Mouse (Mus musculus): ENCODE results near the gene Gm20388. TPM values are rescaled to one million over a fixed set of nuclear protein-coding genes. Genes with fewer than 3 reads are reported as not detected.
A peak's percentile ranks its signal among the peaks of the same experiment; 100 is the strongest.

The Gm20388 gene
- total RNA-seq, 2 experiments from 2014 or later: 2.2 to 7.6 TPM

- no peak overlapping the region for H3K4me3 ChIP-seq
- H3K27ac ChIP-seq: no peak overlapping the region
- no peak for TF ChIP-seq CTCF (conservative IDR thresholded peaks at IDR 0.05)
- no peak for DNase-seq (ENCODE audit: low spot score in 2 of 2)
Observed at GRCm38 (mm10) chr8:121195970-121196369, 1285.3 kb downstream of the Gm20388 start.

GRCm38 (mm10) chr8:121196726-121197668, 1286.4 kb downstream of the Gm20388 start:
- no peak overlapping the region for H3K27ac ChIP-seq
- no peak overlapping the region for H3K4me3 ChIP-seq
- 0 out of 2 replicates have a peak, but pooled peaks have one; percentile 10 for TF ChIP-seq CTCF (conservative IDR thresholded peaks at IDR 0.05)
- no peak for DNase-seq (ENCODE audit: low spot score in 2 of 2)

GRCm38 (mm10) chr8:121200069-121200468, 1289.4 kb downstream of the Gm20388 start:
- TF ChIP-seq CTCF (conservative IDR thresholded peaks at IDR 0.05): no peak

GRCm38 (mm10) chr8:121200979-121201378, 1290.3 kb downstream of the Gm20388 start:
- DNase-seq (ENCODE audit: low spot score in 2 of 2): no peak
- no peak for TF ChIP-seq CTCF (conservative IDR thresholded peaks at IDR 0.05)
- no peak overlapping the region for H3K27ac ChIP-seq
- no peak overlapping the region for H3K4me3 ChIP-seq

More at GRCm38 (mm10) chr8:121200069-121200468, 1289.4 kb downstream of the Gm20388 start:
- no peak for DNase-seq (ENCODE audit: low spot score in 2 of 2)
- no peak overlapping the region for H3K27ac ChIP-seq
- H3K4me3 ChIP-seq: no peak overlapping the region

- DNase-seq (ENCODE audit: low spot score in 2 of 2): no peak
- TF ChIP-seq CTCF (conservative IDR thresholded peaks at IDR 0.05): no peak
- H3K4me3 ChIP-seq: no peak overlapping the region
- no peak overlapping the region for H3K27ac ChIP-seq
Observed at GRCm38 (mm10) chr8:121201651-121202050, 1291.0 kb downstream of the Gm20388 start.

GRCm38 (mm10) chr8:121203612-121204376, 1293.2 kb downstream of the Gm20388 start:
- no peak overlapping the region for H3K4me3 ChIP-seq
- DNase-seq (ENCODE audit: low spot score in 2 of 2): peak; percentile 57 to 73
- peak overlapping the region; percentile 71 for H3K27ac ChIP-seq
- no peak for TF ChIP-seq CTCF (conservative IDR thresholded peaks at IDR 0.05)

- TF ChIP-seq CTCF (conservative IDR thresholded peaks at IDR 0.05): no peak
- no peak overlapping the region for H3K27ac ChIP-seq
- no peak overlapping the region for H3K4me3 ChIP-seq
- no peak for DNase-seq (ENCODE audit: low spot score in 2 of 2)
Observed at GRCm38 (mm10) chr8:121207171-121207570, 1296.5 kb downstream of the Gm20388 start.

- no peak overlapping the region for H3K27ac ChIP-seq
- no peak for TF ChIP-seq CTCF (conservative IDR thresholded peaks at IDR 0.05)
- no peak for DNase-seq (ENCODE audit: low spot score in 2 of 2)
Observed at GRCm38 (mm10) chr8:121210627-121211026, 1300.0 kb downstream of the Gm20388 start.

GRCm38 (mm10) chr8:121213236-121213635, 1302.6 kb downstream of the Gm20388 start:
- Histone ChIP-seq H3K27ac (no peak overlapping the region), H3K4me3 (no peak overlapping the region)
- no peak for DNase-seq (ENCODE audit: low spot score in 2 of 2)
- peak; percentile 75 for TF ChIP-seq CTCF (conservative IDR thresholded peaks at IDR 0.05)

More at GRCm38 (mm10) chr8:121210627-121211026, 1300.0 kb downstream of the Gm20388 start:
- H3K4me3 ChIP-seq: no peak overlapping the region

- no peak for TF ChIP-seq CTCF (conservative IDR thresholded peaks at IDR 0.05)
- Histone ChIP-seq H3K27ac (no peak overlapping the region), H3K4me3 (no peak overlapping the region)
- no peak for DNase-seq (ENCODE audit: low spot score in 2 of 2)
Observed at GRCm38 (mm10) chr8:121213651-121214050, 1303.0 kb downstream of the Gm20388 start.

GRCm38 (mm10) chr8:121214975-121215374, 1304.3 kb downstream of the Gm20388 start:
- no peak overlapping the region for H3K27ac ChIP-seq
- peak; percentile 62 for TF ChIP-seq CTCF (conservative IDR thresholded peaks at IDR 0.05)
- DNase-seq (ENCODE audit: low spot score in 2 of 2): no peak
- H3K4me3 ChIP-seq: no peak overlapping the region

- TF ChIP-seq CTCF (conservative IDR thresholded peaks at IDR 0.05): no peak
- Histone ChIP-seq H3K4me3 (no peak overlapping the region), H3K27ac (no peak overlapping the region)
- no peak for DNase-seq (ENCODE audit: low spot score in 2 of 2)
Observed at GRCm38 (mm10) chr8:121216441-121216949, 1305.9 kb downstream of the Gm20388 start.

GRCm38 (mm10) chr8:121218486-121218885, 1307.8 kb downstream of the Gm20388 start:
- Histone ChIP-seq H3K27ac (no peak overlapping the region), H3K4me3 (no peak overlapping the region)
- peak; percentile 71 for TF ChIP-seq CTCF (conservative IDR thresholded peaks at IDR 0.05)
- no peak for DNase-seq (ENCODE audit: low spot score in 2 of 2)
